Mouse (Mus musculus): ENCODE measurements at regions not wholly inside any gene's neighbourhood (a gene's known extent, or its start where the extent isn't known, plus 50 kb on each side); places are given as distances from the start of the nearest gene placed in this dataset.

GRCm38 (mm10) chr15:97581724-97582154 is 123.9 kb downstream of the Rpap3 start:
- TF ChIP-seq CTCF (IDR thresholded peaks at IDR 0.05; ENCODE audit: low read depth, low read length) (peak; percentile 92), POLR2A (IDR thresholded peaks at IDR 0.05; ENCODE audit: insufficient read depth, low read length) (no peak)

Measured in ES-Bruce4 (cell line).